Mouse (Mus musculus) ES-CJ7 (cell line): Measurements from ENCODE around the gene Ubc.
"Not testable (repeated sequence)": the region's sequence is repeated elsewhere in the genome, so short reads cannot be mapped to it uniquely, and the experiment has no call there.

Source experiments
- DNase-seq: peaks from one replicate; pipeline ENCODE4 v3.0.0; 2011; ENCODE audit warnings: low read depth, low spot score

Ubc gene

DNA sequence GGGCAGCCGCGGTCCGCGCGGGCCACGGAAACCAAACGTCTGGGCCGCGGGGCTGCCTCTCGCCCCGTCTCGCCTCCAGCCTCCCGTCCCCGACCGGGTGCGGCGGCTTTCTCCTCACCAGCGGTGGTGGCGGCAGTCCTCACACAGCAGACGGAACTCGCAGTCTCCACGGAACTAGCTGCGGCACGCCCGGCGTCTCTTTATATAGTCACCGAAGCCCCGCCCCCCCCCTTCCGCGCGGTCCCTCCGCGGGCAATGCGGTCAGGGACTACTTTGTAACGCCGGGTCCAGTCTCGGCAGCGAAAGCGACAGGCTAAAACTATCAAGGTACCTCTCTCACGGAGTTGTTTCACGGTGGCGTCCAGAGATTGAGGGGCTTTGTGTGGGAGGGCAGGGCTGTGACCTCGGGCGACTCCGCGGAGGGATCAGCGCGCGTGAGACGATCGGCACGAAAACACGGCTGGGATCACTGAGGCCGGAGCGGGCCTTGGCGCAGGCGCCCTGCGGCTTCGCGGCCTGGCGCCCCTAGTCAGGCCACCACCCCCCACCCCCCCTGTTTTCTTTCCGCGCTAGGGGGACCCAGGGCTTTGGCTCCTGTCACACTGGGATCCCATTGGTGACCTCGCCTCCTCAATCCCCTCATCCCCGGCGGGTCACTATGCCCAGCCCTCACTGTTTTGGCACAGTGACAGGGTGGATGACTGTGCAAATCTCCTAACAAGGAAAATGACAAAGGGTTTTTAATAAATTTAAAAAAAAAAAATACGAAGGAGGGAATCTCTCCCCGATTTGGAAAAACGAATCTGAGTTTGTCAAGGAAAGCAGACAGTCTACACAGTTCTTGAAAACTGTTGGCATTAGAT, at the start of gene Ubc:
Gene Ubc (minus strand): TSS at position 624 of the 863 bp plus-strand sequence.
- DNase-seq: peak; percentile 80

DNA sequence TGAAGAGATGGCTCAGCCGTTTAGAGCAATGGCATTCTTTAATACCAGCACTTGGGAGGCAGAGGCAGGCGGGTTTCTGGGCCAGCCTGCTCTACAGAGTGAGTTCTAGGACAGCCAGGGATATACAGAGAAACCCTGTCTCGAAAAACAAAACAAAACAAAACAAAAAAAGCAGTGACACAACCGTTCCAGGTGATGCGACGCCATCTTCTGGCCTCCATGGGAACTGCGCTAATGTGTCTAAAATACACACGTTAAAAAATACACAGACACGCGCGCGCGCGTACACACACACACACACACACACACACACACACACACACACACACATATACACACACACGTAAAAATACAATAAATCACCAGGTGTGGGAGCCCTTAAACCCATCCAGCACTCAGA, 44.3 kb upstream of the Ubc start:
- peak; percentile 74 for DNase-seq

DNA sequence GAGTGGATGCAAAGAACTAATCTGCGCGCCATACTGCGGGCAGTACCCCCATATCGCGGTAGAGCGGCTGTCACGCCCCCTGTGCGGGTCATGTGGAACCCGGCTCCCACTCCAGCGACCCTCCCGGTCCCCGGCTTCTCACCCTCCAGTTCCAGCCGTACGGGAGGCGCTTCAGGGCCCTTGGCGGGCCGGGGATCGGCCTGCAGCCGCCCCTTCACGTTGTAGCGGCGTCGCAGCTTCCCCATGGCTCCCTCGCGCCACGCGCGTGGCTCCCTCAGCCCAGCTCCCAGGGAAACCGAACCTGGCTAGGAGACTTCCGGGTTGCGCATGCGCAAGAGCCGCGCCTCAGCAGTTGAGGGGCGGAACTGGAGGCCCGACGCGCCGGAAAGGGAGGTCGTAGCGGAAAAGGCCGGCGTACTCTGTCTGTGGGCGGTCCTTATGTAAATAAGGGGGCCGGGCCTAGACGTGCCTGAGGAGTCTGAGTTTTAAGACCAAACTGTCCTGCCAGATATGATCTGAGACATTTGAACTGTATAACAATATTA, 43.9 kb upstream of the Ubc start, which contains the start of gene Dhx37:
Gene Dhx37 (minus strand): TSS at position 329 of the 545 bp plus-strand sequence.
- DNase-seq: peak; percentile 98

DNA sequence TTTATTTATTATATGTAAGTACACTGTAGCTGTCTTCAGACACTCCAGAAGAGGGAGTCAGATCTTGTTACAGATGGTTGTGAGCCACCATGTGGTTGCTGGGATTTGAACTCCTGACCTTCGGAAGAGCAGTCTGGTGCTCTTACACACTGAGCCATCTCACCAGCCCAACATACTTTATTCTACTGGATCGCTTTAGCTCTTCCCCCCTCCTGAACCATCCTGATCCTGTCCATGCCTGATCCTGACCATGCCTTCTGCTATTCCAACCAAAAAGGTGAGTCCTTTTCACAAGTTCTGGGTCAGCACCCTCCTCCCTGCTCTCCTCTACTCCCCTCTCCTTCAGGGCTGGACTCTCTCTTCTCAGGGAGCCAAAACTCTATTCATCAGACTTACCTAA, 42.3 kb upstream of the Ubc start:
- not testable (repeated sequence) for DNase-seq

GRCm38 (mm10) chr5:125426343-125426742, 36.3 kb upstream of the Ubc start:
- DNase-seq: peak; percentile 48

DNA sequence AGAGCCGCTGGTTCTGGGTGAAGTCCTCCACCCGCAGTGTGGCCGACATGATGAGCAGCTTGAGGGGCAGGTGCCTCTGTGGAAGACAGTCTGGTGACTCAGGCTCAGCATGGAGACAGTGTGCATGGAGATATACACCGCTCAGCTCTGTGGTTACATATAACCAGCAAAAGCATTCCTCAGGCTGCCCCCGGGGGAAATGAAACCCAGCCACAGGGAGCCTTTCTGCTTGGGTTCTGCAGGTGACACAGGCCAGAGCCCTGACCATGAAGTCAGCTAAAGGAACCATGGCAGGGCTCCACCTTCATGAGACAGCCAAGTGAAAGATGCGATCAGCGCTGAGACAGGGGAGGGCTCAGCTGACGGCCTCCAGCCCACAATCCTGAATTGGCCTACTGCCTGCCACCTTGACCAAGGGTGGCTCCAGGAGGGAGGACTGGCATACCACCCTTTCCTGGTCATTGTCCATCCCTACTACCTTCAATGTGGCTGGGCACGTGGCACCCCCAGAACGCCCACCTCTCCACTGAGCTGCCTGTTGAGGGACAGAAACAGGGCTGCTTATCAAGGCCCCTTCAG, 35.8 kb upstream of the Ubc start:
- no peak for DNase-seq

GRCm38 (mm10) chr5:125419124-125419523, 29.1 kb upstream of the Ubc start:
- no peak for DNase-seq

DNA sequence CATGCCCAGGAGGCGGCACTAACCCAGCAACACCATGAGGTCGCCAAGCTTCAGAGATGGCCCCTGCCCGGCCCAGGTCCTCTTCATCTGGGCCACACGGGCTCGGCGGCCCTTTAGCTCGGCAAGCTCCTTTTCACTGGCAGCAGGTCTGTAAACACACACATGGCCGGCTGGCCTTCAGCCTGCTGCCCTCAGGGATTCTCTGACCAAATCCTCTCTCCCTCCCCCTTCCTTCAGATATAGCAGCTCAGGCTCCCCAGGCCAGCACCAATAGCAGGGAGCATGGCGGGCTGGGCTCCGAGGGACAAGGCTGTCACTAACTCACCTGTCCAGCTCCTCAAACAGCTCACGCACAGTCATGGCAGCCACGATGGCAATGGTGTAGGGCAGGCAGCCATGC, 28.6 kb upstream of the Ubc start:
- no peak for DNase-seq

DNA sequence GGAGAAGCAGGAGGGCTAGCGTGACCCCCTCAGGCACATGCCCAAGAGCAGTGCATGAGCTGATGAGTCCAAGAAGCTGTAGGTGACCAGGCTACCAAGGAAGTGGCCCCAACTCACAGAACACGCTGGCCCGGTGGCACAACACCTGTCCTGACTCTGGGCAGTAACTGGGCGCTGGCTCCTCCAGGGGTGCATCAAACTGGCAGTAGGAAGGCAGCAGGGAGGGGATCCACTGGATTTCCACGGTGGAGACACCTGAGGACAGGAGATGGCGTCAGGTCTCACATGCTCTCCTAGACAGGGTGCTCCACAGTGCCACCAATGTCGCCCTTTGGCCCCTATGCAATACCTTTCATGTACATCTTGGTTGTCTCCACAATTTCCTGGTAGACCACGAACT, 26.2 kb upstream of the Ubc start:
- no peak for DNase-seq

- DNase-seq: no peak
These were observed 23.8 kb upstream of the Ubc start for GRCm38 (mm10) chr5:125413763-125414162.

GRCm38 (mm10) chr5:125412536-125412935, 22.5 kb upstream of the Ubc start:
- DNase-seq: not testable (repeated sequence)

GRCm38 (mm10) chr5:125411972-125412530, 22.0 kb upstream of the Ubc start:
- peak; percentile 87 for DNase-seq

- peak; percentile 85 for DNase-seq
These were observed 19.5 kb upstream of the Ubc start for GRCm38 (mm10) chr5:125409348-125410090.

GRCm38 (mm10) chr5:125408842-125409241, 18.8 kb upstream of the Ubc start:
- DNase-seq: peak; percentile 94

- DNase-seq: peak; percentile 46
These were observed 18.0 kb upstream of the Ubc start for GRCm38 (mm10) chr5:125407910-125408575.

GRCm38 (mm10) chr5:125407020-125407830, 17.2 kb upstream of the Ubc start:
- no peak for DNase-seq

DNA sequence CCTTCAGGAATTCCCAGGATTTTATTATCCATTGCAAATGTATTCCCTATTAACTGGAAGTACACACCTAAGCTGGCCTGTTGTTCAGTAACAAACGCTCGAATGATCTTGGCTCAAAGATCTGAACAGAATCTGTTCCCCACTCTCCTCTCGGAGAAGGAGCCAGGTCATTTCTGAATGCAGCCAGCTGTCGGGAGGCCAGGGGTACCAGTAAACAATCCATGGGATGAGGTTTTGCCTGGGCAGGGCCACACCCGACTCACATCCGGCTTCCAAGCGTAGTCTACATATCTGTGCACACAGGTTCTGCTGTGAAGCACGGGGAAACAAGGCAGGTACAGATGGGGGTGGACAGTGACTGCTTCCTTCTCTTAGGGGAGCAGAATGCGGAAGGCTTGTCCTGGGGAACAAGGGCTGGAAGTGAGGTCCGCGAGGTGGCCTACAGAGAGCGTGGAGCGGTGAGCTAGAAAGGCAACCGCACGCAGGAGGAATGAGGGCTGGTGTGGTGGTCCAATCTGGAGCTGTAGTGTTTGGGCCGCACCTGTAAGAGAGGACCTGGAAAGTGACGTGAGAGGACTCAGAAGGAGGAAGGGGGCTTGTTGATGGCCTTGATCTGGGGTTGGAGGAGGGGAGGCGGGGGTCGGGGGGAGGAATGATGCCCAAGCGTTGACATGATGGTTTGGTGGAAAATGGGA, 16.5 kb upstream of the Ubc start:
- DNase-seq: peak; percentile 77

DNA sequence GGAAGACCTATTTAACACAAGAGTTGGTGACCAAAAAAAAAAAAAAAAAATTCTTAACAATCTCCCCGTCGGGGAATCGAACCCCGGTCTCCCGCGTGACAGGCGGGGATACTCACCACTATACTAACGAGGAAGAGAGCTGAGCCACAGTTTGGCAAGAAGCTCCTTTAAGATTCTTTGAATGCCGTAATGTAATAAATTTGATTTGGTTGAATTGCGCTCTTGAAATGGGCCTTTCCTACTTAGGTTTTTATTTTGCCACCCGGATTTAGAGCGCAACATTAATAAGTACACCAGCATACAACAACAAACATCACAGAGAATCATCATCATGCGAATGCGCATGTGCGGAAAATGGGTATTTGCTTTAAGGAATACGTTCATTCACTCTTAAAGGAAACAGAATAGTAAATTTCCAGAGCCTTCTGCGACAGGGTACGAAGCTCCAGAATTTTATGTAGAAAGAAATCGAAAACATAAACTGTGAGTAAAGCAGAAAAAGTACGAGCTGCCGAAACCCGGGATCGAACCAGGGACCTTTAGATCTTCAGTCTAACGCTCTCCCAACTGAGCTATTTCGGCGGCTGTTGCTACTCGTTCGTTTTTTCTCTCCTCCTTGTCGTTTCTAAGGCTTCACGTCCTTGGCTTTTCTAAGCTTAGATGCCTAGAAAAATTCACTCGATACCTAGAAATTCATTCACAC, 15.7 kb upstream of the Ubc start:
- DNase-seq: peak; percentile 82
